Mouse (Mus musculus) forebrain, postnatal 0 days (tissue): ENCODE data around the gene Pigq. TPM values are rescaled to one million over a fixed set of nuclear protein-coding genes. Genes with fewer than 3 reads are reported as not detected.

Source experiments
- ATAC-seq: fragments of 200-750 bp; cut with Nextera tagmentation; 2 replicates; pipeline ENCODE4 v1.8.0; 2017; ENCODE audit warnings: mild to moderate bottlenecking, moderate library complexity
- DNase-seq: peaks from one replicate; pipeline ENCODE4 v3.0.0-alpha.2; 2015
- H3K27ac ChIP-seq: fragments of 300-500 bp; sonication (generic); 2 replicates; pipeline ENCODE4 v1.5.1; 2014; ENCODE audit warnings: low read depth, mild to moderate bottlenecking, antibody characterized with exemption, low read length, moderate library complexity, mixed read lengths
- H3K27me3 ChIP-seq: fragments of 300-500 bp; sonication (generic); 2 replicates; pipeline ENCODE4 v1.6.1; 2014; ENCODE audit warnings: mild to moderate bottlenecking, low read length, mixed read lengths; ENCODE audit not compliant: insufficient read depth
- H3K36me3 ChIP-seq: fragments of 300-500 bp; sonication (generic); 2 replicates; pipeline ENCODE4 v1.6.1; 2014; ENCODE audit warnings: mild to moderate bottlenecking, moderate library complexity; ENCODE audit not compliant: insufficient read depth
- H3K4me1 ChIP-seq: fragments of 300-500 bp; sonication (generic); 2 replicates; pipeline ENCODE4 v1.6.1; 2014; ENCODE audit warnings: antibody characterized with exemption; ENCODE audit not compliant: insufficient read depth
- H3K4me2 ChIP-seq: fragments of 300-500 bp; sonication (generic); 2 replicates; pipeline ENCODE4 v1.6.1; 2014; ENCODE audit warnings: low read depth, mild to moderate bottlenecking, moderate library complexity
- H3K4me3 ChIP-seq: fragments of 300-500 bp; sonication (generic); 2 replicates; pipeline ENCODE4 v1.5.1; 2014; ENCODE audit warnings: low read depth, low read length, mixed read lengths
- H3K9ac ChIP-seq: fragments of 300-500 bp; sonication (generic); 2 replicates; pipeline ENCODE4 v1.6.1; 2014; ENCODE audit warnings: mild to moderate bottlenecking
- H3K9me3 ChIP-seq: fragments of 300-500 bp; sonication (generic); 2 replicates; pipeline ENCODE4 v1.6.1; 2016; ENCODE audit warnings: low read length
- CTCF ChIP-seq: sonication (generic); IDR thresholded peaks from 2 replicates; pipeline ENCODE4 v1.5.1; 2016; ENCODE audit warnings: antibody characterized with exemption, control low read depth, low read depth
- WGBS: fragments of 180-500 bp; shearing (Covaris S2); extraction: QIAGEN DNeasy Blood & Tissue Kit; methylation state at CpG from one replicate; pipeline ENCODE4 v1.1.7; 2014; 5-methylcytosine and 5-hydroxymethylcytosine counted together
- polyA plus RNA-seq: library from polyadenylated mRNA; unstranded; fragments of >200 nt; fragmentation: Nextera tagmentation; extraction: Ambion mirVana; gene quantifications from 2 replicates; pipeline ENCODE4 v1.2.1, GENCODE M21; 2015
- total RNA-seq: library from RNA; depleted of rRNA; stranded (reverse); fragments of >200 nt; gene quantifications from 2 replicates; pipeline ENCODE4 v1.2.3, GENCODE M21; 2014; rRNA removed

Gene Pigq
- total and polyA plus RNA-seq, 2 experiments from 2014 or later: 50.6 to 63.7 TPM

- H3K4me1 ChIP-seq: peaks cover 12% of the 10 kb centered on the region; the same call in 1 of the 2 replicates
- no peaks in the 10 kb centered on the region for H3K27me3 ChIP-seq
- H3K27ac ChIP-seq: no peak overlapping the region
- no peaks in the 10 kb centered on the region for H3K9me3 ChIP-seq
- no peak for ATAC-seq
- H3K4me3 ChIP-seq: no peak overlapping the region
- no peak for DNase-seq
- TF ChIP-seq CTCF: no peak
- no peak overlapping the region for H3K4me2 ChIP-seq
- WGBS: 89% methylated on average over 19 of the region's 19 CpGs
- H3K9ac ChIP-seq: no peak overlapping the region
- peaks cover 23% of the 10 kb centered on the region for H3K36me3 ChIP-seq
These were observed 66.0 kb downstream of the Pigq start for GRCm38 (mm10) chr17:25878611-25879180.

GRCm38 (mm10) chr17:25877741-25878610 is 66.8 kb downstream of the Pigq start:
- WGBS: 93% methylated on average over 32 of the region's 32 CpGs
- Histone ChIP-seq H3K4me3 (no peak overlapping the region), H3K4me2 (no peak overlapping the region)

GRCm38 (mm10) chr17:25877025-25877424 is 67.7 kb downstream of the Pigq start:
- H3K9me3 ChIP-seq: no peaks in the 10 kb centered on the region

More at GRCm38 (mm10) chr17:25877741-25878610, 66.8 kb downstream of the Pigq start:
- no peak overlapping the region for H3K9ac ChIP-seq
- no peak for TF ChIP-seq CTCF
- H3K27me3 ChIP-seq: no peaks in the 10 kb centered on the region
- H3K4me1 ChIP-seq: peaks cover 12% of the 10 kb centered on the region; the same call in 1 of the 2 replicates
- peaks cover 16% of the 10 kb centered on the region for H3K36me3 ChIP-seq
- DNase-seq: no peak
- H3K27ac ChIP-seq: no peak overlapping the region
- no peak for ATAC-seq
- no peaks in the 10 kb centered on the region for H3K9me3 ChIP-seq

More at GRCm38 (mm10) chr17:25877025-25877424, 67.7 kb downstream of the Pigq start:
- Histone ChIP-seq H3K4me3 (no peak overlapping the region), H3K36me3 (peaks cover 11% of the 10 kb centered on the region), H3K4me2 (no peak overlapping the region), H3K27me3 (no peaks in the 10 kb centered on the region), H3K4me1 (peaks cover 12% of the 10 kb centered on the region; the same call in 1 of the 2 replicates), H3K9ac (no peak overlapping the region), H3K27ac (no peak overlapping the region)
- DNase-seq (no peak), ATAC-seq (no peak)
- no peak for TF ChIP-seq CTCF
- WGBS: 97% methylated on average over 3 of the region's 3 CpGs

Other genes with a start within 250 kb of the Pigq start
Only the 30 nearest of the 32 such genes appear.
- 6.5 and 8.0 TPM in 2 replicates for gene Rpusd1, start 217.3 kb downstream of the Pigq start, total RNA-seq
- gene Rpusd1, start 217.3 kb downstream of the Pigq start, polyA plus RNA-seq: 30.0 and 30.7 TPM in 2 replicates
- gene Mslnl, start 208.9 kb downstream of the Pigq start, total RNA-seq: 0.10 TPM in 1 of 2 replicates, not detected in the other
- gene Mslnl, start 208.9 kb downstream of the Pigq start, polyA plus RNA-seq: not detected in 2 replicates
- 2.1 and 4.0 TPM in 2 replicates for gene Msln, start 190.6 kb downstream of the Pigq start, total RNA-seq
- 0.97 and 1.3 TPM in 2 replicates for gene Msln, start 190.6 kb downstream of the Pigq start, polyA plus RNA-seq
- 31.0 and 35.0 TPM in 2 replicates for gene Narfl, start 171.2 kb downstream of the Pigq start, total RNA-seq
- gene Narfl, start 171.2 kb downstream of the Pigq start, polyA plus RNA-seq: 30.4 and 30.8 TPM in 2 replicates
- 118 and 141 TPM in 2 replicates for gene Haghl, start 159.3 kb downstream of the Pigq start, total RNA-seq
- gene Haghl, start 159.3 kb downstream of the Pigq start, polyA plus RNA-seq: 139 and 154 TPM in 2 replicates
- gene Ccdc78, start 158.4 kb downstream of the Pigq start, total RNA-seq: 0.31 TPM in 1 of 2 replicates, not detected in the other
- gene Ccdc78, start 158.4 kb downstream of the Pigq start, polyA plus RNA-seq: 0.36 and 0.45 TPM in 2 replicates
- 82.5 and 84.2 TPM in 2 replicates for gene Fam173a, start 152.0 kb downstream of the Pigq start, total RNA-seq
- gene Fam173a, start 152.0 kb downstream of the Pigq start, polyA plus RNA-seq: 76.0 and 78.3 TPM in 2 replicates
- gene AC134908.4, start 149.3 kb downstream of the Pigq start, total RNA-seq: 0.31 TPM in 1 of 2 replicates, not detected in the other
- 1.1 TPM in 1 of 2 replicates, not detected in the other for gene AC134908.4, start 149.3 kb downstream of the Pigq start, polyA plus RNA-seq
- 136 and 148 TPM in 2 replicates for gene Metrn, start 147.8 kb downstream of the Pigq start, total RNA-seq
- 56.9 and 59.3 TPM in 2 replicates for gene Metrn, start 147.8 kb downstream of the Pigq start, polyA plus RNA-seq
- gene Fbxl16, start 135.9 kb downstream of the Pigq start, total RNA-seq: 97.6 and 133 TPM in 2 replicates
- 27.1 and 58.7 TPM in 2 replicates for gene Fbxl16, start 135.9 kb downstream of the Pigq start, polyA plus RNA-seq
- 36.5 and 37.5 TPM in 2 replicates for gene Wdr24, start 121.3 kb downstream of the Pigq start, total RNA-seq
- 23.2 and 24.5 TPM in 2 replicates for gene Wdr24, start 121.3 kb downstream of the Pigq start, polyA plus RNA-seq
- gene Jmjd8, start 116.1 kb downstream of the Pigq start, total RNA-seq: 44.3 and 52.2 TPM in 2 replicates
- gene Jmjd8, start 116.1 kb downstream of the Pigq start, polyA plus RNA-seq: 46.7 and 49.5 TPM in 2 replicates
- 237 and 238 TPM in 2 replicates for gene Stub1, start 111.5 kb downstream of the Pigq start, total RNA-seq
- 314 and 324 TPM in 2 replicates for gene Stub1, start 111.5 kb downstream of the Pigq start, polyA plus RNA-seq
- gene Rhbdl1, start 107.6 kb downstream of the Pigq start, total RNA-seq: 85.4 and 90.7 TPM in 2 replicates
- 77.6 and 83.3 TPM in 2 replicates for gene Rhbdl1, start 107.6 kb downstream of the Pigq start, polyA plus RNA-seq
- gene Gm20683, start 103.2 kb downstream of the Pigq start, total RNA-seq: 23.2 and 23.8 TPM in 2 replicates
- gene Gm20683, start 103.2 kb downstream of the Pigq start, polyA plus RNA-seq: 9.2 and 12.3 TPM in 2 replicates
- 35.4 and 53.1 TPM in 2 replicates for gene Rhot2, start 100.1 kb downstream of the Pigq start, total RNA-seq
- gene Rhot2, start 100.1 kb downstream of the Pigq start, polyA plus RNA-seq: 8.1 and 11.3 TPM in 2 replicates
- gene Wdr90, start 83.4 kb downstream of the Pigq start, total RNA-seq: 29.8 and 40.2 TPM in 2 replicates
- 8.0 and 13.2 TPM in 2 replicates for gene Wdr90, start 83.4 kb downstream of the Pigq start, polyA plus RNA-seq
- 10.3 and 16.5 TPM in 2 replicates for gene Mcrip2, start 76.2 kb downstream of the Pigq start, total RNA-seq
- gene Mcrip2, start 76.2 kb downstream of the Pigq start, polyA plus RNA-seq: 32.5 and 37.1 TPM in 2 replicates
- 37.0 and 41.7 TPM in 2 replicates for gene Mettl26, start 69.9 kb downstream of the Pigq start, total RNA-seq
- 43.1 and 62.2 TPM in 2 replicates for gene Mettl26, start 69.9 kb downstream of the Pigq start, polyA plus RNA-seq
- 0.23 and 1.5 TPM in 2 replicates for gene Wfikkn1, start 64.1 kb downstream of the Pigq start, total RNA-seq
- 0.28 and 0.29 TPM in 2 replicates for gene Wfikkn1, start 64.1 kb downstream of the Pigq start, polyA plus RNA-seq
- 30.9 and 31.4 TPM in 2 replicates for gene Rab40c, start 25.2 kb downstream of the Pigq start, total RNA-seq
- gene Rab40c, start 25.2 kb downstream of the Pigq start, polyA plus RNA-seq: 40.3 and 46.1 TPM in 2 replicates
- gene Nhlrc4, start within 50 bp of the Pigq start, total RNA-seq: not detected in 2 replicates
- gene Nhlrc4, start within 50 bp of the Pigq start, polyA plus RNA-seq: 0.44 TPM in 1 of 2 replicates, not detected in the other
- gene A930017K11Rik, start 7.6 kb upstream of the Pigq start, total RNA-seq: 0.10 TPM in 1 of 2 replicates, not detected in the other
- 0.07 TPM in 1 of 2 replicates, not detected in the other for gene A930017K11Rik, start 7.6 kb upstream of the Pigq start, polyA plus RNA-seq
- 24.7 and 24.9 TPM in 2 replicates for gene Capn15, start 40.9 kb upstream of the Pigq start, total RNA-seq
- 11.4 and 15.2 TPM in 2 replicates for gene Capn15, start 40.9 kb upstream of the Pigq start, polyA plus RNA-seq
- gene Rab11fip3, start 124.6 kb upstream of the Pigq start, total RNA-seq: 21.5 and 30.0 TPM in 2 replicates
- 11.6 and 15.4 TPM in 2 replicates for gene Rab11fip3, start 124.6 kb upstream of the Pigq start, polyA plus RNA-seq
- 32.7 and 41.1 TPM in 2 replicates for gene Decr2, start 145.4 kb upstream of the Pigq start, total RNA-seq
- 29.5 and 35.3 TPM in 2 replicates for gene Decr2, start 145.4 kb upstream of the Pigq start, polyA plus RNA-seq
- gene Nme4, start 150.7 kb upstream of the Pigq start, total RNA-seq: 9.5 and 16.0 TPM in 2 replicates
- 11.4 and 12.9 TPM in 2 replicates for gene Nme4, start 150.7 kb upstream of the Pigq start, polyA plus RNA-seq
- 2.8 and 4.3 TPM in 2 replicates for gene Tmem8, start 168.4 kb upstream of the Pigq start, total RNA-seq
- 2.4 and 2.5 TPM in 2 replicates for gene Tmem8, start 168.4 kb upstream of the Pigq start, polyA plus RNA-seq
- 116 and 166 TPM in 2 replicates for gene Mrpl28, start 178.6 kb upstream of the Pigq start, total RNA-seq
- gene Mrpl28, start 178.6 kb upstream of the Pigq start, polyA plus RNA-seq: 182 and 189 TPM in 2 replicates
- gene Axin1, start 193.8 kb upstream of the Pigq start, total RNA-seq: 33.7 and 47.6 TPM in 2 replicates
- 15.1 and 15.3 TPM in 2 replicates for gene Axin1, start 193.8 kb upstream of the Pigq start, polyA plus RNA-seq